Mouse (Mus musculus) layer of hippocampus, postnatal 10 days (tissue): ENCODE results near the gene Ice1. TPM values are rescaled to one million over a fixed set of nuclear protein-coding genes. Genes with fewer than 3 reads are reported as not detected.
A peak's percentile ranks its signal among the peaks of the same experiment; 100 is the strongest.

ENCODE experiments used
- DNase-seq, 2 experiments: peaks; one replicate each; pipeline ENCODE4 v3.0.0; 2021; ENCODE audit warnings: low spot score in 2 of 2
- total RNA-seq, 2 experiments: library from RNA; stranded (reverse); gene quantifications; 2 replicates each; pipeline ENCODE4 v1.2.3; 2021

The Ice1 gene
- total RNA-seq, 2 experiments from 2014 or later, result 70.9 to 80.0 TPM

DNA sequence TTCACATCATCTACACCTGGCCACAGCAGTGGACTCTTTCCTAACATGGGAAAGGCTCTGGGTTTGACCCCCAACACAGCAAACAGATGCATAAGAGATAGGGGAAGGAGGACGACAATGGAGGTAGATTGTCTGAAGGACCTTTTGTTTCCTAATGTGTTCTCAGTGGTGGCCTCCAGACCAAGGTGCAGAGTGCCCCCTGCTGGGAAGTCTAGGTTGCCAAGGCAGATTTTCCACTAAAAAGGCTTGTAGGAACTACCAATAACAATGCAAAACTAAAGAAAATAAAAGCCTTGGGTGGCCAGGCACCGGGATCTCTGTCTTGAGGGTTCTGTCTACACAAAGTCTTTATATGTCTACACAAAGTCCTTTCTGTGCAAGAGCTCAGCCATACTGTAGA is 54.9 kb downstream of the Ice1 start:
- peak; percentile 60 to 66 for DNase-seq

- DNase-seq, result no peak
Measured at GRCm38 (mm10) chr13:70581509-70581908, 55.9 kb downstream of the Ice1 start.

- no peak for DNase-seq
Measured at GRCm38 (mm10) chr13:70574216-70574615, 63.2 kb downstream of the Ice1 start.

DNA sequence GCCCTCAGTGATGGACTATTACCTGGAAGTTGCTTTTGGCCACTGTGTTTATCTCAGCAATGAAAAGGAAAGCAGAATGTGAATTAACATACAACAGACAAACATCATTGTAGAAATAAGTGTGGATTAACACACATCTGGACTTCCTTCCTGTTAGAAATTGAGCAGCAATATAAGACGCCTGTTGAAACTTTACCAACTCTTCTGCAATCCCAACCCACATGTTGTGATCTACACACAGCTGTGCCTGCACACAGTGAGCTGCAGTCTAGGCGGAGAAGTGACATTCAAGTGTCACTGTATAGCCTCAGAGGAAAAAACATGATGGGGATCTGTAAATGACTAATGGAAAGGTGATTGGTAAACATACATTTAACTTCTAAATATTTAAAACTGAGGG is 69.5 kb downstream of the Ice1 start:
- no peak for DNase-seq

DNA sequence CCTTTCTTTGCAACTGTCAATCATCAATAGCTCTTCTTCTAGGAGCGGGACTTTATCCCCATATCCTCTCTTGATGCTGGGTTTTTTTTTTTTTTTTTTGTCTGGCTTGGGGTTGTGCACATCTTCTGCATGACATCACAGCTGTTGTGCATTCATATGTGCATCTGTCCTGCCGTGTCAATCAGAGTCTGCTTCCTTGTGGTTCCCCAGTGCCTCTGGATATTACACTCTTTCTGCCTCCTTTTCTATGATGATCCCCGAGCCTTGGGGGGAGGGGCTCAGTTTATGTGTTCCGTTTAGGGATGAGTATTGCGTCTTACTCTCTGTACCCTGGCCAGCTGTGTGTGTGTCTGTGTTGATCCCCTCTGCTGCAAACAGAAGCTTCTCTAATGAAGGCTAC is 84.0 kb downstream of the Ice1 start:
- DNase-seq, result no peak

- no peak for DNase-seq
Measured at GRCm38 (mm10) chr13:70547457-70547856, 90.0 kb downstream of the Ice1 start.

DNA sequence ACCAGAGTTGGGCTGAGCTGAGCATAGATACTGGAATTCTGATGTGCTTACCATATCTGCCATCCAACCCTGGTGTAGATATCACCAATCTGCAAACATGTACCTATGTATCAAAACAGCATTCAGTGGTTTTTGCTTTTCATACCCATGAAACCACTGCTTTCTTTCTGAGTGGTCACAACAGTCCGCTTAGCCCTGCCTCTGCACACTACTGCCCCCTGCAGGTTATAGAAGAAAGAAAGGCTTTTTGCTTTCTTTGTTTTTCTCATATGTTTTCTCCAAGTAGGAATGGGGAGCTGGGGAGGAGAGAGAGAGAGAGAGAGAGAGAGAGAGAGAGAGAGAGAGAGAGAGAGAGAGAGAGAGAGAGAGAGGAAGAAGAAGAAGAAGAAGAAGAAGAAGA is 92.2 kb downstream of the Ice1 start:
- DNase-seq, result no peak

- no peak for DNase-seq
Measured at GRCm38 (mm10) chr13:70539842-70540241, 97.6 kb downstream of the Ice1 start.

GRCm38 (mm10) chr13:70533412-70533811 is 104.0 kb downstream of the Ice1 start:
- DNase-seq, result no peak

GRCm38 (mm10) chr13:70532719-70533118 is 104.7 kb downstream of the Ice1 start:
- DNase-seq, result no peak

DNA sequence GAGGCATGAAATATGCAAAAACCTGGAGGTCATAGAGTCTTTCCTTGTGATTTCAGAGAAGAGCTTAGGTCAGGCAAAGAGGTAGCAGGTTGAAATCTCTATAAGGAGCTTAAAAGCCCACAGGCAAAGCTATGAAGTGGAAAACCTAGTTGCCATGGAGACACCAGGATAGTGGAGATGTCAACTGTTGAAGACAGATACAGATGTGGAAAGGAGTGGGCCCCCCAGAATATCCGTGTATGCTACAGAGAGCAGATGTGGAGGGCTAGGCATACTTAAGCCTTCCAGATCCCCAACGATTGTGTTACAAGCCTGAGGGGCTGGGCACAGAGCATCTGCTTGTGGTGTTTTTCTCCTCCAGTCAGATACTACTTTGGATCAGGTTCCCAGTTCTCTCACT is 119.8 kb downstream of the Ice1 start:
- DNase-seq, result no peak

DNA sequence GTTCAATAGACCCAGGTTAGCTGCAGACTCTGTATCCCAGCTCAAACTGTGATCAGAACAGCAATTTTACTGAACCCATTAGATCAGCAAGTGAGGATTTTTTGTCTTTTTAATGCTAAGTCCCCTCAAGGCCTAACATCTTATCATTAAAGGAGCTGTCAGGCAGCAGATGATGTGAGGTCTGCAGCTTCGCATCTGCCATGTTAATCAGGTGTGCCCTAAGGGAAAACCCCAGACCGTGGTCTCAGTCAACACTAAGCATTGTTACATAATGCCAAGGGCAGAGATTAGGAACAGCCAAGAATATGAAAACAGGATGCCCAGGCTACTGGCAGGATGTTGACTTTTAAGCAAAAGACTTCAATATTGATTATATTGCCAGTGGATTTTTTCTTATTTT is 122.4 kb downstream of the Ice1 start:
- DNase-seq, result no peak

DNA sequence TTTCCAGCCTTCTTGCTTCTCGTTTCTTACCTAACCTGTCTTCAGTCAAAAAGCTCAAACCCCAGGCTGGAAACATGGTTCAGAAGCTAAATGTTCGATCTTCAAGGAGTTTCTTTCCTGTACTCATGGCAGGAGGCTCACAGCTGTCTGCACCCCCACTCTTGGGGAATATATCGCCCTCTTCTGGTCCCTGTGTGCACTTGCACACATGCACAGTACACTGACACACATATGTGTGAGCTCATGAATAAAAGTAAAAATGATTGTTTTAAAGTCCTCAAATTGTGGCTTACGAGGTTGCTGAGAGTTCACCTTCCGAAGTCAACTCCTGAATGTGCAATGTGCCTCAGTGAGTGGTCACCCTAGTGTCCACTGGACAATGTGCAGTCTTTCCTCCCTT is 127.2 kb downstream of the Ice1 start:
- no peak for DNase-seq

DNA sequence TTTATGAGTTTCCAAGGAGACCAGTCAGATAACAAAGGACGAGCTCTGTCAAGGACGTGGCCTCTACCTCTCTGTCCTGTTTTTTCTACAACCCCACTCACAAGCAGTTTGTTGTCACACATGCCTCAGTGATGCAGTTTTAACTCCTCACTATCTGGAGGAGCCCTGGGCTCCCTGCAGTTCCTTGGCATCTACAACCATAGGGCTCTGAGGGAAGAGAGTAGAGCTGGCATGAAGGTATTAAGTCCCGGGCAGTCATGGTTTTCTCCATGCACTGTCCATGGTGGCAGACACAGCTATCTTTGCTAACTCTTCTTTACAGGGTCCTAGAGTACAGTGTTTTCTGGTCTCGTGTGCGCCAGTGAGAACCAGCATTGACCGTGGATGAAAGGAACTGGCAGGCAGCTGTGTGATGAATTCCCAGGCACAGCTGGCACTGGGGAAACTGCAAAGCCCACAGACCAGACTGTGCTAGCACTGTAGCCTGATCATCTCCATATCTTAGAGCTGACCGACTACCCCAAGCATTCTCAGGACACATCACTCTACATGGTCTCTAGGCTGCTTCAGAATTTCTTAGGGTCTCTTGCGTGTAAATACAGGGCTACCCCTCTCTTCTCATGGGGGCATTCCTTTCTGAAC is 127.9 kb downstream of the Ice1 start:
- DNase-seq, result no peak

- DNase-seq, result no peak
Measured at GRCm38 (mm10) chr13:70508708-70509374, 128.6 kb downstream of the Ice1 start.

Other genes starting within 250 kb of the Ice1 start
- 10 to 100 TPM in 1 of 2 experiments, 1 to 10 TPM in 1; 6.3 to 10.9 TPM for gene Adamts16, start 204.2 kb upstream of the Ice1 start, total RNA-seq